In genomic region chr16:29865075-29865740, GRCm38 (mm10) we compare ENCODE assay signal across 16 mouse cellular contexts.
DNase-seq lines count a peak whose midpoint lies in the region; ATAC-seq lines count a peak whose summit lies in the region.
"Had no signal": no experiment of that assay in that cellular context is flagged by ENCODE, and none has a peak within 500 bp of the region (broad histone marks: within the 10 kb centered on the region; RNA-seq: fewer than 3 reads in every experiment).

No protein-coding gene starts in this region.

- H3K9me3 ChIP-seq in kidney, embryonic 16.5 days (ENCODE audit: low read length): no peaks in the 10 kb centered on the region
- H3K9me3 ChIP-seq: limb, embryonic 13.5 days had no signal

- no peak overlapping the region for H3K9ac ChIP-seq in kidney, embryonic 16.5 days (replicated peaks; ENCODE audit: low read length)
- H3K9ac ChIP-seq: limb, embryonic 13.5 days; lung, embryonic 14.5 days had no signal

- H3K4me2 ChIP-seq in kidney, embryonic 16.5 days (replicated peaks; ENCODE audit: low read depth, low read length): no peak overlapping the region
- H3K4me2 ChIP-seq: limb, embryonic 13.5 days; lung, embryonic 14.5 days had no signal

- 58% methylated on average over 17 of the region's 17 CpGs for WGBS in kidney, embryonic 16.5 days

- ATAC-seq in kidney, embryonic 16.5 days (ENCODE audit: low FRiP score, low TSS enrichment): no peak
- ATAC-seq in monocyte, adult 5-6 weeks (replicated peaks; ENCODE audit: insufficient number of reproducible peaks, low FRiP score, low TSS enrichment, poor library complexity, severe bottlenecking): 0 out of 2 replicates have a peak, but pooled peaks have one; percentile 31
- ATAC-seq: forebrain, embryonic 14.5 days had no signal

- DNase-seq in kidney, postnatal 25 days: peak; percentile 21 to 53
- peak; percentile 53 for DNase-seq in MN1 (ENCODE audit: low spot score)
- peak; percentile 52 to 55 for DNase-seq in adrenal gland, postnatal 36 days
- no peak for DNase-seq in urinary bladder, postnatal 25 days (ENCODE audit: low spot score)
- DNase-seq in gastrocnemius, postnatal 25 days: no peak
- no peak for DNase-seq in lung, postnatal 10 days
- DNase-seq: cerebellum, adult 18-20 months; gastrocnemius, postnatal 10 days; heart, postnatal 14 days; layer of hippocampus, postnatal 36 days; lung, embryonic 14.5 days; thymus, adult 2 months had no signal

- no peak overlapping the region for H3K4me3 ChIP-seq in kidney, embryonic 16.5 days (ENCODE audit: low read length)
- H3K4me3 ChIP-seq: limb, embryonic 13.5 days had no signal

- H3K27me3 ChIP-seq in kidney, embryonic 16.5 days (ENCODE audit: insufficient read depth, low read length): no peaks in the 10 kb centered on the region
- H3K27me3 ChIP-seq: limb, embryonic 13.5 days had no signal

- no peaks in the 10 kb centered on the region for H3K4me1 ChIP-seq in kidney, embryonic 16.5 days (ENCODE audit: insufficient read depth, low read length)

- no peaks in the 10 kb centered on the region for H3K36me3 ChIP-seq in kidney, embryonic 16.5 days (ENCODE audit: insufficient read depth, low read length)
- H3K36me3 ChIP-seq: limb, embryonic 13.5 days had no signal

- no peak overlapping the region for H3K27ac ChIP-seq in kidney, embryonic 16.5 days (ENCODE audit: low read length)
- H3K27ac ChIP-seq: limb, embryonic 13.5 days had no signal

Comparison
In these comparisons a context has a peak if more than half of its experiments do, and no peak if none do; other contexts are left out.
1. DNase-seq: peak in kidney, postnatal 25 days (2 of 2), MN1 (single experiment) and adrenal gland, postnatal 36 days (2 of 2); none in urinary bladder, postnatal 25 days (single experiment), gastrocnemius, postnatal 25 days (single experiment) and lung, postnatal 10 days (single experiment).